Mouse (Mus musculus) midbrain, embryonic 12.5 days (tissue): ENCODE results near the gene Fgf9. TPM values are rescaled to one million over a fixed set of nuclear protein-coding genes. Genes with fewer than 3 reads are reported as not detected.

Source experiments
- ATAC-seq: fragments of 200-750 bp; cut with Nextera tagmentation; 2 replicates; pipeline ENCODE4 v1.8.0; 2017; ENCODE audit warnings: low read depth, moderate TSS enrichment, moderate library complexity; ENCODE audit not compliant: low FRiP score
- H3K27ac ChIP-seq: fragments of 300-500 bp; sonication (generic); replicated peaks from 2 replicates; pipeline ENCODE4 v1.5.1; 2016; ENCODE audit warnings: mild to moderate bottlenecking
- H3K27me3 ChIP-seq: fragments of 300-500 bp; sonication (generic); 2 replicates; pipeline ENCODE4 v1.6.1; 2016; ENCODE audit warnings: mild to moderate bottlenecking
- H3K36me3 ChIP-seq: fragments of 300-500 bp; sonication (generic); 2 replicates; pipeline ENCODE4 v1.6.1; 2016
- H3K4me1 ChIP-seq: fragments of 300-500 bp; sonication (generic); 2 replicates; pipeline ENCODE4 v1.6.1; 2016
- H3K4me2 ChIP-seq: fragments of 300-500 bp; sonication (generic); replicated peaks from 2 replicates; pipeline ENCODE4 v1.6.1; 2016; ENCODE audit warnings: mild to moderate bottlenecking, moderate library complexity
- H3K4me3 ChIP-seq: fragments of 300-500 bp; sonication (generic); 2 replicates; pipeline ENCODE4 v1.5.1; 2016; ENCODE audit warnings: mild to moderate bottlenecking
- H3K9ac ChIP-seq: fragments of 300-500 bp; sonication (generic); replicated peaks from 2 replicates; pipeline ENCODE4 v1.6.1; 2016; ENCODE audit warnings: mild to moderate bottlenecking, moderate library complexity
- H3K9me3 ChIP-seq: fragments of 300-500 bp; sonication (generic); 2 replicates; pipeline ENCODE4 v1.6.1; 2016; ENCODE audit warnings: mild to moderate bottlenecking
- WGBS: fragments of 180-500 bp; shearing (Covaris S2); methylation state at CpG from one replicate; pipeline ENCODE4 v1.1.7; 2016; 5-methylcytosine and 5-hydroxymethylcytosine counted together
- polyA plus RNA-seq: library from polyadenylated mRNA; unstranded; fragments of >200 nt; fragmentation: Nextera tagmentation; extraction: Ambion mirVana; gene quantifications from 2 replicates; pipeline ENCODE4 v1.2.1, GENCODE M21; 2016

The Fgf9 gene
- polyA plus RNA-seq, 1 experiment from 2014 or later, result 3.9 TPM

GRCm38 (mm10) chr14:58101298-58101697 lies 31.0 kb downstream of the Fgf9 start:
- Histone ChIP-seq H3K9me3 (no peaks in the 10 kb centered on the region), H3K27ac (no peak overlapping the region), H3K4me2 (no peak overlapping the region), H3K36me3 (no peaks in the 10 kb centered on the region), H3K27me3 (peaks cover 3% of the 10 kb centered on the region; the same call in 1 of the 2 replicates), H3K9ac (no peak overlapping the region), H3K4me1 (no peaks in the 10 kb centered on the region), H3K4me3 (no peak overlapping the region)
- no peak for ATAC-seq
- WGBS, result 14% methylated on average over 6 of the region's 6 CpGs

GRCm38 (mm10) chr14:58104266-58104665 lies 33.9 kb downstream of the Fgf9 start:
- 73% methylated on average over 8 of the region's 8 CpGs for WGBS
- Histone ChIP-seq H3K36me3 (no peaks in the 10 kb centered on the region), H3K9me3 (no peaks in the 10 kb centered on the region), H3K27ac (no peak overlapping the region), H3K4me1 (no peaks in the 10 kb centered on the region), H3K4me3 (no peak overlapping the region), H3K4me2 (no peak overlapping the region), H3K9ac (no peak overlapping the region), H3K27me3 (peaks cover 3% of the 10 kb centered on the region; the same call in 1 of the 2 replicates)
- ATAC-seq, result no peak

GRCm38 (mm10) chr14:58105596-58105995 lies 35.2 kb downstream of the Fgf9 start:
- 90% methylated on average over 5 of the region's 5 CpGs for WGBS
- Histone ChIP-seq H3K9me3 (no peaks in the 10 kb centered on the region), H3K4me1 (no peaks in the 10 kb centered on the region), H3K27ac (no peak overlapping the region), H3K27me3 (peaks cover 3% of the 10 kb centered on the region; the same call in 1 of the 2 replicates), H3K4me3 (no peak overlapping the region), H3K36me3 (no peaks in the 10 kb centered on the region), H3K9ac (no peak overlapping the region), H3K4me2 (no peak overlapping the region)
- no peak for ATAC-seq

GRCm38 (mm10) chr14:58109601-58110000 lies 39.3 kb downstream of the Fgf9 start:
- Histone ChIP-seq H3K27me3 (no peaks in the 10 kb centered on the region), H3K36me3 (no peaks in the 10 kb centered on the region), H3K4me2 (no peak overlapping the region), H3K4me3 (no peak overlapping the region), H3K27ac (no peak overlapping the region), H3K9ac (no peak overlapping the region), H3K4me1 (no peaks in the 10 kb centered on the region), H3K9me3 (no peaks in the 10 kb centered on the region)
- 90% methylated on average over 9 of the region's 9 CpGs for WGBS
- ATAC-seq, result no peak

GRCm38 (mm10) chr14:58111562-58111961 lies 41.2 kb downstream of the Fgf9 start:
- Histone ChIP-seq H3K9me3 (no peaks in the 10 kb centered on the region), H3K27ac (no peak overlapping the region), H3K4me3 (no peak overlapping the region), H3K4me1 (no peaks in the 10 kb centered on the region), H3K36me3 (no peaks in the 10 kb centered on the region), H3K9ac (no peak overlapping the region), H3K4me2 (no peak overlapping the region), H3K27me3 (no peaks in the 10 kb centered on the region)
- 88% methylated on average over 10 of the region's 10 CpGs for WGBS
- no peak for ATAC-seq

- Histone ChIP-seq H3K27me3 (no peaks in the 10 kb centered on the region), H3K36me3 (no peaks in the 10 kb centered on the region), H3K9me3 (no peaks in the 10 kb centered on the region), H3K27ac (no peak overlapping the region), H3K9ac (no peak overlapping the region), H3K4me2 (no peak overlapping the region), H3K4me1 (no peaks in the 10 kb centered on the region), H3K4me3 (no peak overlapping the region)
- ATAC-seq, result no peak
- 73% methylated on average over 3 of the region's 3 CpGs for WGBS
Measured at GRCm38 (mm10) chr14:58112341-58112740, 42.0 kb downstream of the Fgf9 start.

GRCm38 (mm10) chr14:58113180-58113579 lies 42.8 kb downstream of the Fgf9 start:
- no peak overlapping the region for H3K4me3 ChIP-seq
- H3K9me3 ChIP-seq, result no peaks in the 10 kb centered on the region
- WGBS, result 68% methylated on average over 6 of the region's 6 CpGs
- no peak for ATAC-seq
- no peak overlapping the region for H3K27ac ChIP-seq
- no peak overlapping the region for H3K4me2 ChIP-seq
- no peak overlapping the region for H3K9ac ChIP-seq
- no peaks in the 10 kb centered on the region for H3K27me3 ChIP-seq
- no peaks in the 10 kb centered on the region for H3K4me1 ChIP-seq
- H3K36me3 ChIP-seq, result no peaks in the 10 kb centered on the region

GRCm38 (mm10) chr14:58114146-58114545 lies 43.8 kb downstream of the Fgf9 start:
- H3K4me2 ChIP-seq, result no peak overlapping the region
- no peak overlapping the region for H3K4me3 ChIP-seq
- WGBS, result 80% methylated on average over 2 of the region's 2 CpGs
- no peaks in the 10 kb centered on the region for H3K36me3 ChIP-seq
- H3K27ac ChIP-seq, result no peak overlapping the region
- no peaks in the 10 kb centered on the region for H3K4me1 ChIP-seq
- ATAC-seq, result no peak
- H3K9me3 ChIP-seq, result no peaks in the 10 kb centered on the region
- no peak overlapping the region for H3K9ac ChIP-seq
- H3K27me3 ChIP-seq, result no peaks in the 10 kb centered on the region

GRCm38 (mm10) chr14:58124625-58125024 lies 54.3 kb downstream of the Fgf9 start:
- H3K9me3 ChIP-seq, result no peaks in the 10 kb centered on the region
- no peaks in the 10 kb centered on the region for H3K4me1 ChIP-seq
- no peak overlapping the region for H3K27ac ChIP-seq
- no peak overlapping the region for H3K4me2 ChIP-seq
- no peaks in the 10 kb centered on the region for H3K27me3 ChIP-seq
- no peaks in the 10 kb centered on the region for H3K36me3 ChIP-seq
- no peak for ATAC-seq
- no peak overlapping the region for H3K4me3 ChIP-seq
- no peak overlapping the region for H3K9ac ChIP-seq

- Histone ChIP-seq H3K4me3 (no peak overlapping the region), H3K4me2 (no peak overlapping the region), H3K36me3 (no peaks in the 10 kb centered on the region), H3K4me1 (no peaks in the 10 kb centered on the region), H3K27ac (no peak overlapping the region), H3K9ac (no peak overlapping the region), H3K9me3 (no peaks in the 10 kb centered on the region), H3K27me3 (no peaks in the 10 kb centered on the region)
- no peak for ATAC-seq
- WGBS, result 90% methylated on average over 10 of the region's 10 CpGs
Measured at GRCm38 (mm10) chr14:58126508-58126907, 56.2 kb downstream of the Fgf9 start.

- H3K4me3 ChIP-seq, result no peak overlapping the region
- H3K4me1 ChIP-seq, result no peaks in the 10 kb centered on the region
- H3K27me3 ChIP-seq, result no peaks in the 10 kb centered on the region
- H3K9ac ChIP-seq, result no peak overlapping the region
- WGBS, result 86% methylated on average over 1 of the region's 1 CpGs
- no peak overlapping the region for H3K27ac ChIP-seq
- no peak for ATAC-seq
- no peak overlapping the region for H3K4me2 ChIP-seq
- no peaks in the 10 kb centered on the region for H3K36me3 ChIP-seq
- no peaks in the 10 kb centered on the region for H3K9me3 ChIP-seq
Measured at GRCm38 (mm10) chr14:58139506-58140055, 69.2 kb downstream of the Fgf9 start.

- Histone ChIP-seq H3K36me3 (no peaks in the 10 kb centered on the region), H3K4me2 (peak overlapping the region; percentile 24)
- 71% methylated on average over 23 of the region's 23 CpGs for WGBS
Measured at GRCm38 (mm10) chr14:58149637-58150470, 79.5 kb downstream of the Fgf9 start.

More at GRCm38 (mm10) chr14:58149637-58150470, 79.5 kb downstream of the Fgf9 start:
- Histone ChIP-seq H3K27me3 (no peaks in the 10 kb centered on the region), H3K9ac (no peak overlapping the region), H3K27ac (no peak overlapping the region), H3K4me1 (no peaks in the 10 kb centered on the region), H3K9me3 (no peaks in the 10 kb centered on the region), H3K4me3 (no peak overlapping the region)
- no peak for ATAC-seq
